Mouse (Mus musculus) hindbrain, postnatal 0 days (tissue): ENCODE results near the gene Xkrx. TPM values are rescaled to one million over a fixed set of nuclear protein-coding genes. Genes with fewer than 3 reads are reported as not detected.

Source experiments
- ATAC-seq: fragments of 200-750 bp; cut with Nextera tagmentation; 2 replicates; pipeline ENCODE4 v1.8.0; 2017; ENCODE audit warnings: mild to moderate bottlenecking, moderate TSS enrichment, moderate library complexity
- DNase-seq: peaks from one replicate; pipeline ENCODE4 v3.0.0-alpha.2; 2015; ENCODE audit warnings: low spot score
- H3K27ac ChIP-seq: fragments of 300-500 bp; sonication (generic); 2 replicates; pipeline ENCODE4 v1.5.1; 2014; ENCODE audit warnings: mild to moderate bottlenecking
- H3K27me3 ChIP-seq: fragments of 300-500 bp; sonication (generic); 2 replicates; pipeline ENCODE4 v1.6.1; 2014; ENCODE audit warnings: low read length, mixed read lengths; ENCODE audit not compliant: insufficient read depth
- H3K36me3 ChIP-seq: fragments of 300-500 bp; sonication (generic); 2 replicates; pipeline ENCODE4 v1.6.1; 2014; ENCODE audit warnings: low read length, mixed read lengths; ENCODE audit not compliant: insufficient read depth
- H3K4me1 ChIP-seq: fragments of 300-500 bp; sonication (generic); 2 replicates; pipeline ENCODE4 v1.6.1; 2014; ENCODE audit warnings: antibody characterized with exemption, low read length, mixed read lengths; ENCODE audit not compliant: insufficient read depth
- H3K4me2 ChIP-seq: fragments of 300-500 bp; sonication (generic); 2 replicates; pipeline ENCODE4 v1.6.1; 2014; ENCODE audit warnings: low read depth, mild to moderate bottlenecking, low read length, moderate library complexity, mixed read lengths
- H3K4me3 ChIP-seq: fragments of 300-500 bp; sonication (generic); 2 replicates; pipeline ENCODE4 v1.5.1; 2014; ENCODE audit warnings: low read length
- H3K9ac ChIP-seq: fragments of 300-500 bp; sonication (generic); replicated peaks from 2 replicates; pipeline ENCODE4 v1.6.1; 2014; ENCODE audit warnings: mild to moderate bottlenecking, low read length, moderate library complexity, mixed read lengths
- H3K9me3 ChIP-seq: fragments of 300-500 bp; sonication (generic); 2 replicates; pipeline ENCODE4 v1.6.1; 2016; ENCODE audit warnings: low read length, mixed read lengths
- CTCF ChIP-seq: IDR thresholded peaks from 2 replicates; pipeline ENCODE4 v1.5.1; 2016; ENCODE audit warnings: antibody characterized with exemption, control low read depth, low read depth
- WGBS: fragments of 180-500 bp; shearing (Covaris S2); extraction: QIAGEN DNeasy Blood & Tissue Kit; methylation state at CpG from one replicate; pipeline ENCODE4 v1.1.7; 2014; 5-methylcytosine and 5-hydroxymethylcytosine counted together
- polyA plus RNA-seq: library from polyadenylated mRNA; unstranded; fragments of >200 nt; fragmentation: Nextera tagmentation; extraction: Ambion mirVana; gene quantifications from 2 replicates; pipeline ENCODE4 v1.2.1, GENCODE M21; 2015
- total RNA-seq: library from RNA; depleted of rRNA; stranded (reverse); fragments of >200 nt; gene quantifications from 2 replicates; pipeline ENCODE4 v1.2.3, GENCODE M21; 2014

Gene Xkrx
- total and polyA plus RNA-seq, 2 experiments from 2014 or later, result 0.31 to 0.90 TPM

DNA sequence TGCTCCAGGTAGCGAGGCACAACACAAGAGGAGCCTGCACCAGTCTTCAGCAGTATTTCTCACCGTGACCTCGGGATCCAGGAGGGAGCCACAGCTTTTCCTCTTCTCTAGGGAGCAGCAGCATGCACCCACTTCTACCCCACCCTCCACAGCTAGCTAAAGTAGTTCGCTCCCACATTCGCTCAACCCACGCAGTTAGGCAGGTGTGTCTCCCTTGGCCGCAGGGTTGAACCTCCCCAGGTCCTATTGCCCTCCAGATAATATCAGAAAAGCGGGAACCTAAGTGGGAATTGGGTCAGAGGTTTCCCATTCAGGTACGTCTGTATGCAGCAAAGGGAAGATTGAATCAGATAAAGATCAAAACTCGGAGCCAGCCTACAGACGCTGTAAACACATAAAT lies 950 bp upstream of the Xkrx start:
- no peak for DNase-seq
- no peaks in the 10 kb centered on the region for H3K27me3 ChIP-seq
- H3K4me1 ChIP-seq, result no peaks in the 10 kb centered on the region

DNA sequence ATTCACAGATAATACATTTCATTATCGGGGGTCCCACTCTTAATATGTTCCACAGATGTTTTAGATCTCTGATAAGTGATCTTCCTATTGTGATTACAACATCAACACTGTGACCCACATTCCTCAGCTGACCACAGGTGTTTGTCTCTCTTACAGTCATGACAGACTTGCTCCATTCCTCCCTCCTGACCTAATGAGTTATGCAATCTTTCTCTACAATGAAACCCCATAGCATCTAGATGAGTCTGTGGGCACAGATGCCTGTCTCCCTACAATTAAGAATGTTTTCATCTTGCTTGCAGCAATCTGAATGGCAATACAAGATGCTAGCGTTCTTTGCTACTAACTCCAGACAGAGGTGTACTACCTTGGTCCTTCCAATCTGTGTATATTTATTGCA lies 1.4 kb downstream of the Xkrx start:
- Histone ChIP-seq H3K4me1 (no peaks in the 10 kb centered on the region), H3K4me3 (no peak overlapping the region), H3K9me3 (no peaks in the 10 kb centered on the region), H3K27me3 (no peaks in the 10 kb centered on the region), H3K36me3 (no peaks in the 10 kb centered on the region), H3K27ac (no peak overlapping the region), H3K4me2 (no peak overlapping the region), H3K9ac (no peak overlapping the region)
- no peak for TF ChIP-seq CTCF
- no peak for DNase-seq
- WGBS, result 88% methylated on average over 2 of the region's 2 CpGs
- no peak for ATAC-seq

More for the DNA sequence above, 950 bp upstream of the Xkrx start:
- H3K9ac ChIP-seq, result 0 out of 2 replicates have a peak overlapping the region, but pooled peaks have one; percentile 35
- no peak for TF ChIP-seq CTCF
- no peak for ATAC-seq
- no peaks in the 10 kb centered on the region for H3K9me3 ChIP-seq
- no peak overlapping the region for H3K27ac ChIP-seq
- H3K4me3 ChIP-seq, result peak overlapping the region; percentile 33
- 27% methylated on average over 11 of the region's 11 CpGs for WGBS
- H3K4me2 ChIP-seq, result peak overlapping the region; percentile 56
- H3K36me3 ChIP-seq, result no peaks in the 10 kb centered on the region

- Histone ChIP-seq H3K27ac (no peak overlapping the region), H3K27me3 (no peaks in the 10 kb centered on the region), H3K4me2 (no peak overlapping the region), H3K4me3 (no peak overlapping the region), H3K4me1 (no peaks in the 10 kb centered on the region), H3K9me3 (no peaks in the 10 kb centered on the region), H3K9ac (no peak overlapping the region), H3K36me3 (no peaks in the 10 kb centered on the region)
- no peak for DNase-seq
- ATAC-seq, result no peak
- WGBS, result 44% methylated on average over 7 of the region's 7 CpGs
- no peak for TF ChIP-seq CTCF
Observed at GRCm38 (mm10) chrX:134158151-134158550, 3.7 kb downstream of the Xkrx start.

GRCm38 (mm10) chrX:134141986-134142385 lies 19.9 kb downstream of the Xkrx start:
- Histone ChIP-seq H3K27ac (no peak overlapping the region), H3K9ac (no peak overlapping the region), H3K27me3 (no peaks in the 10 kb centered on the region), H3K4me3 (no peak overlapping the region), H3K4me2 (no peak overlapping the region), H3K9me3 (no peaks in the 10 kb centered on the region), H3K4me1 (no peaks in the 10 kb centered on the region), H3K36me3 (no peaks in the 10 kb centered on the region)
- DNase-seq, result no peak
- no peak for ATAC-seq
- TF ChIP-seq CTCF, result no peak
- WGBS, result 83% methylated on average over 4 of the region's 4 CpGs

DNA sequence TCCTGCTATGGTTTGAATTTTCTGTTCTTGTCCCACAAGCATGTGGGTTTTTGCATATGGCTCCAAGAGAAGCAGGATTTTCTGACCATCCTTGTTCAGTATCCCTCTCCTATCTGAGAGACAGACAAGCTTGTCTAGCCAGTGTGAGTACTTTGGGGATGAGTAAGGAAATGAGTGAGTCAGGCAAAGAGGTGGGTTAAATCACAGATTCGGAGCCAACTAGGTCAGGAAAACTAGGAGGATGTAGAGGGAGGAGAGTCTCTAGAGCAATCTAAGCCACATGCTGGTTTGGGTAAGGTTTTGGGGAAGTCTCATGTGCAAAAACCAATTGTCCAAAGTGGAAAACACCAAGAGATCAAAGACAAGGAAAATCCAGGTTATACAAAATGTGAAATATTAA lies 20.3 kb downstream of the Xkrx start:
- 80% methylated on average over 1 of the region's 1 CpGs for WGBS
- Histone ChIP-seq H3K9me3 (no peaks in the 10 kb centered on the region), H3K9ac (no peak overlapping the region), H3K4me2 (no peak overlapping the region), H3K4me3 (no peak overlapping the region), H3K4me1 (no peaks in the 10 kb centered on the region), H3K27me3 (no peaks in the 10 kb centered on the region), H3K27ac (no peak overlapping the region), H3K36me3 (no peaks in the 10 kb centered on the region)
- DNase-seq (no peak), ATAC-seq (no peak)
- no peak for TF ChIP-seq CTCF

DNA sequence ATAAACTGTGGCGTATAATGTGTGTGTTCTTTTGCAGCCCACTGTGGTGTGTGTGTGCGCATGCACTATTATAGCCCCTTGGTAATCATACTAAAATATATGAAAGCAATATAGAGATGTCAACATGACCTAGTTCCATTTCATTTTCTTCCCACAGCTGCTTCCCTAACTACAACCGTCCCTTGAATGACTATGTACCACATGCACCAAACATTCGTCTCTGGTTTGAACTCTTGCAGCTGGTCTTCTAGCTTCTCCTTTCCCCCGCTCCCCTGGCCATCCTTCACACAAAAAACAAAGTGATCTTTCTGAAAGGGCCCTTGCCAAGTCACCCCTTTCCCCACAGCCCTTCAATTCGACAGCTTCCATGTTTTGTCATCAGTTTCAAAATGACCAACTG lies 21.9 kb downstream of the Xkrx start:
- Histone ChIP-seq H3K4me2 (no peak overlapping the region), H3K27ac (no peak overlapping the region), H3K4me3 (no peak overlapping the region), H3K27me3 (no peaks in the 10 kb centered on the region), H3K4me1 (no peaks in the 10 kb centered on the region), H3K9ac (no peak overlapping the region), H3K36me3 (no peaks in the 10 kb centered on the region), H3K9me3 (no peaks in the 10 kb centered on the region)
- ATAC-seq (no peak), DNase-seq (no peak)
- 69% methylated on average over 6 of the region's 6 CpGs for WGBS
- TF ChIP-seq CTCF, result no peak

- ATAC-seq, result no peak
Observed at GRCm38 (mm10) chrX:134133821-134134220, 28.1 kb downstream of the Xkrx start.

More at GRCm38 (mm10) chrX:134133821-134134220, 28.1 kb downstream of the Xkrx start:
- H3K9ac ChIP-seq, result no peak overlapping the region
- H3K4me3 ChIP-seq, result no peak overlapping the region
- H3K4me1 ChIP-seq, result no peaks in the 10 kb centered on the region
- no peaks in the 10 kb centered on the region for H3K9me3 ChIP-seq
- no peak overlapping the region for H3K27ac ChIP-seq
- 54% methylated on average over 3 of the region's 3 CpGs for WGBS
- no peak for DNase-seq
- H3K4me2 ChIP-seq, result no peak overlapping the region
- no peaks in the 10 kb centered on the region for H3K27me3 ChIP-seq
- no peak for TF ChIP-seq CTCF
- H3K36me3 ChIP-seq, result no peaks in the 10 kb centered on the region
